Mouse (Mus musculus): Measurements from ENCODE around the gene Serinc5.

GRCm38 (mm10) chr13:92685273-92685672 is 74.4 kb downstream of the Serinc5 start:
- TF ChIP-seq CTCF (IDR thresholded peaks at IDR 0.05; ENCODE audit: low read depth, low read length) (no peak), POLR2A (IDR thresholded peaks at IDR 0.05; ENCODE audit: insufficient read depth, low read length) (no peak), EP300 (IDR thresholded peaks at IDR 0.05; ENCODE audit: insufficient read depth, low read depth, low read length) (no peak)
